Mouse (Mus musculus): ENCODE results near the gene Sec14l4.

- TF ChIP-seq CTCF (IDR thresholded peaks at IDR 0.05) (no peak), EP300 (IDR thresholded peaks at IDR 0.05) (no peak)
These were observed 25.9 kb upstream of the Sec14l4 start for GRCm38 (mm10) chr11:4005220-4005805.

All from lung, postnatal 0 days (tissue).